Mouse (Mus musculus) monocyte, adult 2 months (primary cell): ENCODE data around the gene Zfp986.
"Not testable (repeated sequence)": the region's sequence is repeated elsewhere in the genome, so short reads cannot be mapped to it uniquely, and the experiment has no call there.

Experiments
- DNase-seq, 2 experiments: peaks; one replicate each; pipeline ENCODE4 v3.0.0; 2022; ENCODE audit warnings: low spot score in 2 of 2, low read depth in 1 of 2

Gene Zfp986

GRCm38 (mm10) chr4:145868494-145868893 is at the start of gene Zfp986:
TSS of gene Zfp986 (plus strand) at chr4:145868794.
- not testable (repeated sequence) for DNase-seq

GRCm38 (mm10) chr4:145819946-145820345 is 48.6 kb upstream of the Zfp986 start:
- DNase-seq: not testable (repeated sequence)

GRCm38 (mm10) chr4:145825606-145826005 is 43.0 kb upstream of the Zfp986 start:
- DNase-seq: not testable (repeated sequence)

GRCm38 (mm10) chr4:145831328-145832062 is 37.1 kb upstream of the Zfp986 start:
- not testable (repeated sequence) for DNase-seq

- DNase-seq: not testable (repeated sequence)
These were observed 32.2 kb upstream of the Zfp986 start for GRCm38 (mm10) chr4:145836300-145836862.

- DNase-seq: not testable (repeated sequence)
These were observed 31.6 kb upstream of the Zfp986 start for GRCm38 (mm10) chr4:145836863-145837440.

GRCm38 (mm10) chr4:145846793-145847192 is 21.8 kb upstream of the Zfp986 start:
- not testable (repeated sequence) for DNase-seq

- DNase-seq: not testable (repeated sequence)
These were observed 20.3 kb upstream of the Zfp986 start for GRCm38 (mm10) chr4:145848183-145848890.

GRCm38 (mm10) chr4:145848891-145849214 is 19.7 kb upstream of the Zfp986 start:
- DNase-seq: not testable (repeated sequence)

GRCm38 (mm10) chr4:145851421-145851820 is 17.2 kb upstream of the Zfp986 start:
- not testable (repeated sequence) for DNase-seq

- DNase-seq: not testable (repeated sequence)
These were observed 4.7 kb upstream of the Zfp986 start for GRCm38 (mm10) chr4:145863872-145864271.
